Mouse (Mus musculus) layer of hippocampus, adult 2 months (tissue): ENCODE measurements around the gene Otog. TPM values are rescaled to one million over a fixed set of nuclear protein-coding genes. Genes with fewer than 3 reads are reported as not detected.

Experiments
- DNase-seq, 2 experiments: peaks; one replicate each; pipeline ENCODE4 v3.0.0; 2022; ENCODE audit warnings: low spot score in 2 of 2
- H3K27ac ChIP-seq: fragments of 200-600 bp; 2 replicates; pipeline ENCODE4 v1.8.1; 2022
- H3K4me3 ChIP-seq: fragments of 200-600 bp; 2 replicates; pipeline ENCODE4 v1.8.1; 2022; ENCODE audit warnings: mild to moderate bottlenecking
- CTCF ChIP-seq: fragments of 200-600 bp; conservative IDR thresholded peaks from 2 replicates; pipeline ENCODE4 v1.8.1; 2022; ENCODE audit warnings: antibody characterized with exemption, mild to moderate bottlenecking, moderate library complexity
- total RNA-seq, 2 experiments: library from RNA; stranded (reverse); gene quantifications; 2 replicates each; pipeline ENCODE4 v1.2.3; 2021

Gene Otog
- total RNA-seq, 2 experiments from 2014 or later, result 0.20 to 0.25 TPM

- Histone ChIP-seq H3K4me3 (no peak overlapping the region), H3K27ac (no peak overlapping the region)
- no peak for DNase-seq
- no peak for TF ChIP-seq CTCF
These were observed 55.5 kb downstream of the Otog start for GRCm38 (mm10) chr7:46296330-46296729.

DNA sequence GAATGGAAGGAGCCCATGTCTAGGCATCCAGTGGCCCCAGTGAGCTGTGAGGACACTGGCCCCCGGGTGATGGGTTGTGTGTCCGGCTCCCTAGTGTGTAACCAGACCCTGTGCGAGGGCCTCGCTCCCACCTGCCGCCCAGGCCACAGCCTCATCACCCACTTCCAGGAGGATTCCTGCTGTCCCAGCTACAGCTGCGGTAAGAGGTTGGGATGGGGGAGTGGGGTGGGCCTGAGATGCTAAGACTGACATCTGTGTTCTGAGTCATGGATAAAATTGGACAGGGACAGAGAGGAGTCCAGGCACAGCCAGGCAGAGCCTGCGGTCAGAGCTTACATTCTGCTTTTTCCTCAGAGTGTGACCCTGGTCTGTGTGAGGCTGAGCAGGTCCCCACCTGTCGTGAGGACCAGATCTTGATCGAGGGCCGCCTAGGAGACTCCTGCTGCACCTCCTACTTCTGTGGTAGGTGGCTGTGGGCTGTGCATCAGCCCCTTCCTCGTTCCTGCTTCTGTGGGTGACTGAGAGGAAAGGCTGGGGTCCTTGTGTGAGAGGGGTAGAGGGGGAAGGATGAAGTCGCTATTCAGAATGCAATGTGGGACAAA lies 60.3 kb downstream of the Otog start:
- TF ChIP-seq CTCF, result no peak
- DNase-seq, result no peak
- Histone ChIP-seq H3K27ac (no peak overlapping the region), H3K4me3 (no peak overlapping the region)

DNA sequence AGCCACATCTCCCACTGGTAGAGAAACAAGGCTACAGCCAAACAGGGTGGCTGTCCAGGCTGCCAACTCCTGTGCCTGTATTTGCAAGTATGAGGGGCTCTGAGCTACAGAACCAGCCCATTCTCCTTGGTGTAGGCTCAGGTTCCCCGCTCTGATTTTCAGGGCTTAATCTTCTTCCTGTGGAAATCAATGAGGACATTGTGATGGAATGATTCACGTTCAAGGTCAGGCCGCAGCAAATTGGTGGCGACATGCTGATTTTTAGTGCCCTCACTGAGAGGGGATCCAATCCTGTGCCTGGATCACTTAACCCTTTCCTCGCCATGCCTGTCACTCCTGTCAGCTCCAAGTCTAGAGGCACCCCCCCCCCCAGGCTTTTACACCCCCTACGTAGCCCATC lies 72.7 kb downstream of the Otog start:
- Histone ChIP-seq H3K4me3 (no peak overlapping the region), H3K27ac (no peak overlapping the region)
- DNase-seq, result no peak
- no peak for TF ChIP-seq CTCF

DNA sequence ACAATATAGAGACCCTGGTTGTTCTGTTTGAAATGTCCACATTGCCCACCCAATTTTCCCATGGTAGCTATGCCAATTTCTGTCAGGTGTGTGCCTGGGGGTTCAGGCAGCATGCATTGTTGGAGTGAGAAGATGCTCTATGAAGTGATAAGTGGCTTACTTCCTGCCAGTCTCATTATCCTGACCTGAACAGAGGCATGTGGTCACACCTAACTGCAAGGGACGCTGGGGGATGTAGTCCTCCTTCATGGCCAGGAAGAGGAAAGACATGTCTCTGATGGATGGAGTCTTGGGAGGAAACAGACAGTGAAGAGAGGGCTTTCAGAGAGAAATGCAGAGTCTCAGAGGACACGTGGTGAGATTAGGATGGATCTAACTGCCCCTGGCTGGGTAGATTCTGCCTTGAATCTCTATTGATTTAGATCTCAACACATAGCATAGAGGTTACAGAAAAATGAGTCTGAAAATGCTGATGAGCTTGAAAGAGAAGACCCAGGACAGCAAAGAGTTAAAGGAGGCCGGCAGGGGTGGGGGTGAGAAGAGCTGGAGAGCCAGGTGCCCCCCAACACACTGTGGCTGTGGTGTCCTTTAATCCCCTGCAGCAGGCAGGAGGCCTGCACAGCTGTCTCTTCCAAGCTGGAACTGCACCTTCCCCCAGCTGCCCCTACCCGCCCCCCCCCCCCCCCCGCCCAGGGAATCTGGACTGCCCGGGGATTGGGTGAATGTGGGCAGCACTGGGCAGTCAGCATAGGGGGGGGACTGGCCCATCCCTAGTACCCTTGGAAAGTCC lies 73.6 kb downstream of the Otog start:
- no peak for TF ChIP-seq CTCF
- DNase-seq, result no peak

DNA sequence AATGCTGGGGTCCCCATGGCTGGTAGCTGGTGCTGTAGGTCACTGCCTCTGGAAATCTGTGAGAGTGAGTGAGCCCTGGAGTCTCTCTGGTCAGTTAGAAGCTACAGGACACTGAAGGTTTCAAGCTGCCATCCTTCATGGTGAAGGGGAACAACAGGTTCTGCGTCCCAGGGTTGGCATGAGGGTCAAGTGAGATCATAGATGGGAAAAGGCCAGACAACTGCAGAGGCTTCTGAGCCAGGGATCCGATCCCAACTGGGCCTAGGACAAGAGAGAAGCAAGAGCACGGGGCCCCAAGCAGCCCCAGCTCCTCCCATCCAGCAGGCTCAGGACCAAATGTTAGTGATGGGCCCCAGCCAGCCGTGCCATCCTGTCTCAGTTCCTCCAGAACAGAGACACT lies 74.9 kb downstream of the Otog start:
- no peak overlapping the region for H3K27ac ChIP-seq
- no peak for TF ChIP-seq CTCF
- no peak for DNase-seq
- H3K4me3 ChIP-seq, result no peak overlapping the region

More for the DNA sequence above, 73.6 kb downstream of the Otog start:
- Histone ChIP-seq H3K4me3 (no peak overlapping the region), H3K27ac (no peak overlapping the region)

DNA sequence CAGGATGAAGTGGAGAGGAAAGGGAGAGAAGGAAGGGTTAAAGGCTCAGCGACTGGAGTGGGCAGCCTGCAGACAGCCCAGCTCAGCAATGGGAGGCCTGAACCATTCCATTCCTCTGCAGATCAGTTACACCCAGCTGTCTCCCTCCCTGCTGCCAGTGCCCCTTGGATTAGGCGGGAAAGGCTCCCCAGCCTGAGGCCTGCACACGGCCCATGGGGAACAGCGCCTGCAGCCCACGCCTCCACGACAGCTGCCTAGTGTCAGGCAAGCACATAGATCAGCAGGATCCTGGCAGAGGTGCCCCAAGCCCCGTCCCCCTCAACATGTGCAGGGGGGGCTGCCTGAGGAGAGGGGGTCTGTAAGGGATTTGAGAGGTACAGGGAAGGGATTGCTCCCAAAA lies 76.2 kb downstream of the Otog start:
- no peak overlapping the region for H3K27ac ChIP-seq
- no peak overlapping the region for H3K4me3 ChIP-seq
- TF ChIP-seq CTCF, result no peak
- no peak for DNase-seq

DNA sequence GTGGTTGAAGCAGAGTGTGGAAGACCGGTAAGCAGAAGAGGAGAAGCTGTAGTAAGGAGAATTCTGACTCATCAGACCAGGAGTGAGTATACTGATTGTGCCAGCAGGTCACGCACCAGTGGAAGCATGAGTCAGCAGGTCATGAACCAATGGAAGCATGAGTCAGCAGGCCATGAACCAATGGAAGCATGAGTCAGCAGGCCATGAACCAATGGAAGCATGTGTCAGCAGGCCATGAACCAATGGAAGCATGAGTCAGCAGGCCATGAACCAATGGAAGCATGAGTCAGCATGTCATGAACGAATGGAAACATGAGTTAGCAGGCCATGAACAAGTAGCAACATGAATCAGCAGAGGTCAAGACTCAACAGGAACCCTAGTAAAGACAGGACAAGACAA lies 80.5 kb downstream of the Otog start:
- no peak overlapping the region for H3K4me3 ChIP-seq
- no peak for TF ChIP-seq CTCF
- no peak for DNase-seq
- no peak overlapping the region for H3K27ac ChIP-seq

DNA sequence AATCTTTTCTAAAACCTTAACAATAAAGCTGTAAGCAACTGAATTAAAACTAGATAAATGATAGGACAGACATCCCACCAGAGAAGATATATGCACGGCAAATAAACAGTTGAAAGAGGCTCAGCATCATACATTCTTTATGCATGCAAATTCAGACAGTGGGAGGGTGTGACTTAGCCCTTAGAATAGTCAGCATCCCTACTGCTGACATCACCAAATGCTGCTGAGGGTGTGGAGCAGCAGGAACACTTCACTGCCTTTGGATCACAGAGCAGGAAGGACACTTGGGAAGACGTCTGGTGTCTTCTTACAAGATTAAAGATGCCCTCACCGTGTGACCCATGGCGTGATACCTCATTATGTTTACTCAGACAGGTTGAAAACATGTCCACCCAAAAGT lies 87.1 kb downstream of the Otog start:
- DNase-seq, result no peak

GRCm38 (mm10) chr7:46337397-46337796 lies 96.6 kb downstream of the Otog start:
- TF ChIP-seq CTCF, result no peak

More for the DNA sequence above, 87.1 kb downstream of the Otog start:
- Histone ChIP-seq H3K4me3 (no peak overlapping the region), H3K27ac (no peak overlapping the region)
- TF ChIP-seq CTCF, result no peak

GRCm38 (mm10) chr7:46339818-46340217 lies 99.0 kb downstream of the Otog start:
- no peak for TF ChIP-seq CTCF
- Histone ChIP-seq H3K27ac (no peak overlapping the region), H3K4me3 (no peak overlapping the region)
- DNase-seq, result no peak

More at GRCm38 (mm10) chr7:46337397-46337796, 96.6 kb downstream of the Otog start:
- Histone ChIP-seq H3K27ac (no peak overlapping the region), H3K4me3 (no peak overlapping the region)
- DNase-seq, result no peak

- Histone ChIP-seq H3K4me3 (no peak overlapping the region), H3K27ac (no peak overlapping the region)
- no peak for DNase-seq
- TF ChIP-seq CTCF, result no peak
These were observed 99.5 kb downstream of the Otog start for GRCm38 (mm10) chr7:46340295-46340694.

GRCm38 (mm10) chr7:46341471-46341870 lies 100.7 kb downstream of the Otog start:
- Histone ChIP-seq H3K4me3 (no peak overlapping the region), H3K27ac (no peak overlapping the region)
- no peak for TF ChIP-seq CTCF
- no peak for DNase-seq

- H3K4me3 ChIP-seq, result no peak overlapping the region
- DNase-seq, result no peak
- TF ChIP-seq CTCF, result no peak
- no peak overlapping the region for H3K27ac ChIP-seq
These were observed 106.9 kb downstream of the Otog start for GRCm38 (mm10) chr7:46347692-46348091.

GRCm38 (mm10) chr7:46348813-46349212 lies 108.0 kb downstream of the Otog start:
- TF ChIP-seq CTCF, result no peak
- no peak for DNase-seq
- Histone ChIP-seq H3K27ac (no peak overlapping the region), H3K4me3 (no peak overlapping the region)
